Mouse (Mus musculus) C2C12 (cell line): Measurements from ENCODE around the gene Gja3.

Experiments used
- CEBPB ChIP-seq: IDR thresholded peaks from one replicate; pipeline ENCODE4 v1.6.1; 2011; ENCODE audit warnings: low read depth, mild to moderate bottlenecking, control low read depth, moderate library complexity
- CTCF ChIP-seq: IDR thresholded peaks from one replicate; pipeline ENCODE4 v1.5.1; 2011; ENCODE audit not compliant: control insufficient read depth, insufficient read depth, insufficient read length
- FOSL1 ChIP-seq: IDR thresholded peaks from one replicate; pipeline ENCODE4 v1.8.0; 2011; ENCODE audit warnings: mild to moderate bottlenecking, low read length; ENCODE audit not compliant: poor library complexity, insufficient read depth, severe bottlenecking
- MAX ChIP-seq: IDR thresholded peaks from one replicate; pipeline ENCODE4 v1.6.1; 2011; ENCODE audit warnings: mild to moderate bottlenecking, control low read depth
- MYOD1 ChIP-seq: IDR thresholded peaks from one replicate; pipeline ENCODE4 v1.6.1; 2011; ENCODE audit warnings: low read depth; ENCODE audit not compliant: control insufficient read depth, insufficient read length
- MYOG ChIP-seq: IDR thresholded peaks from one replicate; pipeline ENCODE4 v1.6.1; 2011; ENCODE audit not compliant: control insufficient read depth, insufficient read length; ENCODE audit errors: extremely low read depth
- USF1 ChIP-seq: IDR thresholded peaks from one replicate; pipeline ENCODE4 v1.6.1; 2011; ENCODE audit warnings: low read depth, mild to moderate bottlenecking, control low read depth, moderate library complexity

- TF ChIP-seq CEBPB, result no peak
- no peak for TF ChIP-seq CTCF
- no peak for TF ChIP-seq MAX
- TF ChIP-seq FOSL1, result no peak
- no peak for TF ChIP-seq USF1
- no peak for TF ChIP-seq MYOG
- TF ChIP-seq MYOD1, result no peak
These were observed 32.1 kb upstream of the Gja3 start for GRCm38 (mm10) chr14:57090001-57090400.
